Mouse (Mus musculus) kidney, embryonic 16.5 days (tissue): Measurements from ENCODE around the gene 6030468B19Rik. TPM values are rescaled to one million over a fixed set of nuclear protein-coding genes. Genes with fewer than 3 reads are reported as not detected.
A peak's percentile ranks its signal among the peaks of the same experiment; 100 is the strongest.
"Not testable (repeated sequence)": the region's sequence is repeated elsewhere in the genome, so short reads cannot be mapped to it uniquely, and the experiment has no call there.

Experiments used
- ATAC-seq: fragments of 200-750 bp; cut with Nextera tagmentation; 2 replicates; pipeline ENCODE4 v1.8.0; 2017; ENCODE audit warnings: moderate TSS enrichment; ENCODE audit not compliant: low FRiP score, low TSS enrichment
- H3K27ac ChIP-seq: fragments of 300-500 bp; sonication (generic); 2 replicates; pipeline ENCODE4 v1.5.1; 2014; ENCODE audit warnings: low read length
- H3K27me3 ChIP-seq: fragments of 300-500 bp; sonication (generic); 2 replicates; pipeline ENCODE4 v1.6.1; 2014; ENCODE audit warnings: low read length, control low read depth, mixed read lengths; ENCODE audit not compliant: insufficient read depth
- H3K36me3 ChIP-seq: fragments of 300-500 bp; sonication (generic); 2 replicates; pipeline ENCODE4 v1.6.1; 2014; ENCODE audit warnings: low read length, control low read depth, mixed read lengths; ENCODE audit not compliant: insufficient read depth
- H3K4me1 ChIP-seq: fragments of 300-500 bp; sonication (generic); 2 replicates; pipeline ENCODE4 v1.6.1; 2014; ENCODE audit warnings: low read length, control low read depth, mixed read lengths; ENCODE audit not compliant: insufficient read depth
- H3K4me2 ChIP-seq: fragments of 300-500 bp; sonication (generic); replicated peaks from 2 replicates; pipeline ENCODE4 v1.6.1; 2014; ENCODE audit warnings: low read depth, low read length
- H3K4me3 ChIP-seq: fragments of 300-500 bp; sonication (generic); 2 replicates; pipeline ENCODE4 v1.5.1; 2014; ENCODE audit warnings: mild to moderate bottlenecking, low read length
- H3K9ac ChIP-seq: fragments of 300-500 bp; sonication (generic); replicated peaks from 2 replicates; pipeline ENCODE4 v1.6.1; 2014; ENCODE audit warnings: low read length
- H3K9me3 ChIP-seq: fragments of 300-500 bp; sonication (generic); 2 replicates; pipeline ENCODE4 v1.6.1; 2016; ENCODE audit warnings: low read length, control low read depth
- WGBS: fragments of 180-500 bp; shearing (Covaris S2); extraction: QIAGEN DNeasy Blood & Tissue Kit; methylation state at CpG from one replicate; pipeline ENCODE4 v1.1.7; 2014; 5-methylcytosine and 5-hydroxymethylcytosine counted together
- polyA plus RNA-seq: library from polyadenylated mRNA; unstranded; fragments of >200 nt; fragmentation: Nextera tagmentation; extraction: Ambion mirVana; gene quantifications from 2 replicates; pipeline ENCODE4 v1.2.1, GENCODE M21; 2015

6030468B19Rik gene
- polyA plus RNA-seq, 1 experiment from 2014 or later, result 0.54 TPM

DNA sequence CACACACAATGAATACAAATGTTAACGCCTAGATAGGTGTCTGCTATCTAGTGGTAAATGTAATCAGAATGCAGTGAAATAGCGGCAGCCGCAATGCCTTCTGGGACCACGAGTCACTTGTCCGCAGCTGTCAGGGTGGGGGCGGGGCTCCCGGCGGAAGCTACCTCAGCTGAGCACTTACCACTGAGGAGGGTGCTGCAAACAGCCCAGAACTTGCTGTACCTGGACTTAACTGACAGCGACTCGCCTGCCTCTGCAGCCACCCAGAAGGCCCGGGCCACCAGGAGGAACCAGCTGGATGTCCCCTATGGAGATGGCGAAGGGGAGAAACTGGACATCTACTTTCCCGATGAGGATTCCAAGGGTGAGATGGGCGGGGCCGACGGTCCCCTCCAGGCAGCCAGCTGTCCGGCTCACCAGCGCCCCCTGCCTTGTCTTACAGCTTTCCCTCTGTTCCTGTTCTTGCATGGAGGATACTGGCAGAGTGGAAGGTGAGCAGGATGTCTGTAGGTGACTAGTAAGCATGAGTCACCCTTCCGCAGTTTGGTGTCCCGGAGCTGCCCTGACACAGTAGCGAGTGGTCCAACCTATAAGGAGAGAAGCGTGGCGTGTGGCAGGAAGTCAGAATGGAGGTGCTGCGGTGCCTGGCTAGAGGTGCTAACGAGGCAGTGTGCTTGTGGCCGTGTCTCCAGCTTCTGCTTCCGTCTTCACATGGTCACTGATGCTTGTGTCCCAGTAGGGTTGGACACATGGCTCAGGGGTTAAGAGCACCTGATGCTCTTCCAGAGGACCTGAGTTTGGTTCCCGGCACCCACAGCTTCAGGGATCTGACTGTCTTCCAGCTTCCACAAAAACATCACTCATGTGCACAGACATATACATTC, 34.9 kb downstream of the 6030468B19Rik start:
- H3K4me3 ChIP-seq, result peak overlapping the region; percentile 31
- H3K9ac ChIP-seq, result no peak overlapping the region
- 21% methylated on average over 28 of the region's 28 CpGs for WGBS
- 0 out of 2 replicates have a peak overlapping the region, but pooled peaks have one; percentile 1 for H3K27ac ChIP-seq
- H3K27me3 ChIP-seq, result no peaks in the 10 kb centered on the region
- H3K9me3 ChIP-seq, result no peaks in the 10 kb centered on the region
- no peaks in the 10 kb centered on the region for H3K36me3 ChIP-seq
- H3K4me1 ChIP-seq, result peaks cover 39% of the 10 kb centered on the region
- ATAC-seq, result 0 out of 2 replicates have a peak, but pooled peaks have one; percentile 33
- H3K4me2 ChIP-seq, result peak overlapping the region; percentile 54

DNA sequence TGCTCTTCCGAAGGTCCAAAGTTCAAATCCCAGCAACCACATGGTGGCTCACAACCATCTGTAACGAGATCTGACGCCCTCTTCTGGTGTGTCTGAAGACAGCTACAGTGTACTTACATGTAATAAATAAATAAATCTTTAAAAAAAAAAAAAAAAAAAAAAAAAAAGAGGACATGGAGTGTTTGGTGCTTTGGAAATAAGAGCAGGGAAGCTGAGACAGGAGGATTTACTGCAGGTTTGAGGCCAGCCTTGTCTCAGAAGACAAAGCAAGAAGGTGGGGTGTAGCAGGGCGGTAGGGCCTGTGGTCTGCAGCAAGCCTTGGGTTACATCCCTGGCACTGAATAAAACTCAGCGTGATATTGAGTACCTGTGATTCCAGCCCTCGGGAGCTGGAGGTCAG, 36.0 kb downstream of the 6030468B19Rik start:
- 0 out of 2 replicates have a peak overlapping the region, but pooled peaks have one; percentile 33 for H3K27ac ChIP-seq
- H3K27me3 ChIP-seq, H3K9ac ChIP-seq, H3K9me3 ChIP-seq, H3K4me2 ChIP-seq, H3K4me3 ChIP-seq, ATAC-seq, H3K36me3 ChIP-seq: not testable (repeated sequence)
- WGBS, result 88% methylated on average over 4 of the region's 6 CpGs
- H3K4me1 ChIP-seq, result peaks cover 31% of the 10 kb centered on the region

DNA sequence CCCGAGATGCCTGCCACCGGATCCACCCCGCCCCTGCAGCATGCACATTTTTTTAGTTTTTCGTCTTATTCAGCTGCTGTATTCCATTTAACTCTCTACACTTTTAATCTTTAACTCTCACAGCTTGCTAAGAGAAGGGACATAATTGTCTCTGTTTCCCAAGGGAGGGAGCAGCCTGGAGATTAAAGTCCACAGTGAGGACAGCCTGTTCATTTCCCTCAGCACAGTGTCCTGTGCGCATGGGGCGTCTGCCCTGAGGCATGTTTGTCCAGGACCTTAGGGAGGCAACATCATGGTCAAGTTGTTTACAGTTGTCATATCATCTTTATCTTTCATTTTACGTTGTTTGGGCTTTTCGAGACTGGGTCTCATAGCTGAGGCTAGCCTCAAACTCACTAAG, 36.6 kb downstream of the 6030468B19Rik start:
- H3K9me3 ChIP-seq, result no peaks in the 10 kb centered on the region

DNA sequence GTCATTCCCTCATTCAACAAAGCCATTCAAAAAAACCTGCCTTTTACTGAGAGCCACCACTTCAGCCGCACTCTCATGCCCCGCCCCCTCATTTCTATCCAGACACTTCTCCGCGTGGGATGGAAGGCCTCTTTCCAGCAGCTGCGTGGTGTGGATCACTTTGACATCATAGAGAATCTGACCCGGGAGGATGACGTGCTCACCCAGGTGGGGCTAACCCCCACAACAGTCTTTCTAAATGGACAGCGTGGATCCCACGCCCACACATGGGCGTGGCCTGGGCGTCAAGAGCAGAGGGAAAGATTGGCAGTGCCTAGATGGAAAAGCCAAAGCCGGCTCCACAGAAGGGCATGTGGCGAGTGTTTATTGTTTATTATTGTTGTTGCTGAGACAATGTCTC, 38.8 kb downstream of the 6030468B19Rik start:
- no peaks in the 10 kb centered on the region for H3K9me3 ChIP-seq
- peak overlapping the region; percentile 22; the same call in 1 of the 2 replicates for H3K4me3 ChIP-seq
- peaks cover 14% of the 10 kb centered on the region for H3K4me1 ChIP-seq
- no peaks in the 10 kb centered on the region for H3K27me3 ChIP-seq
- H3K9ac ChIP-seq, result no peak overlapping the region
- ATAC-seq, result no peak
- peak overlapping the region; percentile 47 for H3K4me2 ChIP-seq
- H3K36me3 ChIP-seq, result no peaks in the 10 kb centered on the region
- H3K27ac ChIP-seq, result no peak overlapping the region
- WGBS, result 30% methylated on average over 13 of the region's 13 CpGs

More for the DNA sequence above, 36.6 kb downstream of the 6030468B19Rik start:
- peaks cover 30% of the 10 kb centered on the region for H3K4me1 ChIP-seq
- no peak for ATAC-seq
- no peak overlapping the region for H3K9ac ChIP-seq
- H3K27me3 ChIP-seq, result no peaks in the 10 kb centered on the region
- H3K4me2 ChIP-seq, result no peak overlapping the region
- peak overlapping the region; percentile 37; the same call in 1 of the 2 replicates for H3K27ac ChIP-seq
- H3K4me3 ChIP-seq, result no peak overlapping the region
- H3K36me3 ChIP-seq, result no peaks in the 10 kb centered on the region
- WGBS, result 86% methylated on average over 8 of the region's 8 CpGs

DNA sequence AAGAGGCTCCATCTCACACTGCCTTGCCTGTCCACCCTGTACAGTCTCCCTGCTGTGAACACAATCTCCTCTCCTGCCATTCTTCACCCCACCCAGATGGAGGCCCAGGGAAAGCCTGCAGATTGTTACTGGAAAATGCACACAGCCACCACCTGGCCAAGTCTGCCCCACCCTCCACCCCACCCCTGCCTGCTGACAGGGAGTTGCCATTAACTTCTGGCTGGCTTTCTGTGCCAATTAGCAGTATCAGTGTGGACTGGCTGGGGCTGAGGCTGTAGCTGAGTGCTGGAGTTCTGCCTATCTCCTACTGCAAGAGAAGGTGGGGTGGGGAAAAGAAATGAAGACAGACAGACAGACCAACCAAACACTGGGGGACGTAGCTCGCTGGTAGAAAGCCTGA, 41.1 kb downstream of the 6030468B19Rik start:
- 56% methylated on average over 2 of the region's 2 CpGs for WGBS
- no peak for ATAC-seq
- H3K4me2 ChIP-seq, result no peak overlapping the region
- H3K27ac ChIP-seq, result no peak overlapping the region
- no peaks in the 10 kb centered on the region for H3K27me3 ChIP-seq
- H3K36me3 ChIP-seq, result no peaks in the 10 kb centered on the region
- H3K9me3 ChIP-seq, result no peaks in the 10 kb centered on the region
- no peak overlapping the region for H3K9ac ChIP-seq
- no peak overlapping the region for H3K4me3 ChIP-seq
- peaks cover 9% of the 10 kb centered on the region for H3K4me1 ChIP-seq

DNA sequence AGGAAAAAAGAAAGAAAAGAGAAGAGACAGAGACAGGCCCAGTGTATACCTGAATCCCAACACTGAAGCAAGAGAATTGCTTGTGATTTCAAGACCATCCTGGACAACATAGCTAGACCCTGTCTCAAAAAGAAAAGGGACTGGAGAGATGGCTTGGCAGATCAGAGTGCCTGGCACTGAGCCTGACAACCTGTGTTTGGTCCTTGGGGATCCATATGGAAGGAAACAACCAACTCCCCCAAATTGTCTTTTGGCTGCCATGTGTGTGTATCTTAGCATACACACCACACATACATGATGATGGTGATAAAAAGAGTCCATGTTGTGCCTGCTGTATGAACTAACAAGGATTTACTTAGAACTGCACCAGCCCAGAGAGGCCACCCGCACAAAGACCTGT, 41.6 kb downstream of the 6030468B19Rik start:
- H3K4me2 ChIP-seq, result no peak overlapping the region
- no peak for ATAC-seq
- H3K27me3 ChIP-seq, result no peaks in the 10 kb centered on the region
- WGBS, result 84% methylated on average over 1 of the region's 1 CpGs
- no peak overlapping the region for H3K4me3 ChIP-seq
- no peak overlapping the region for H3K27ac ChIP-seq
- H3K36me3 ChIP-seq, result no peaks in the 10 kb centered on the region
- H3K9ac ChIP-seq, result no peak overlapping the region
- H3K9me3 ChIP-seq, result no peaks in the 10 kb centered on the region
- H3K4me1 ChIP-seq, result peaks cover 9% of the 10 kb centered on the region

DNA sequence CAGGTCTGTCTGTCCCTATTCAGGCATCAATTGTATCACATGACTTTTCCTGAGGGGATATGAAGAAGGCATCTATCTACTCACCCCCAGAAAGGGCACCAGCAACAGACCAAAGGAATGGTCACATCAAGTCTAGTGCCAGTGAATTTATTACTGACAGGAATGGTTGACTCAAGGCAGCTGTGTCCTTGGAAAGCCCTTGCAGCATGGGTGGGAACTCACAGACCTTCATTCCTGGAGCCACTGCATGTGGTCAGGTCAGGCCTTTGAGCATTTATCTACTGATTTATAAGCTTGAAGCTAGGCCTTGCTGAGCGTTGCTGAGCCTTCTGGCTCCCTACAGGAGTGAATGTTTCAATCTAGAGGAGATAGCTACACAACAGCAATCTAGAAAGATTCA, 43.5 kb downstream of the 6030468B19Rik start:
- H3K9ac ChIP-seq, result no peak overlapping the region
- H3K27me3 ChIP-seq, result no peaks in the 10 kb centered on the region
- no peak overlapping the region for H3K27ac ChIP-seq
- whole genome bisulfite sequencing, result 27% methylated on average over 1 of the region's 1 CpGs
- no peak overlapping the region for H3K4me3 ChIP-seq
- H3K4me2 ChIP-seq, result no peak overlapping the region
- H3K9me3 ChIP-seq, result no peaks in the 10 kb centered on the region
- no peak for ATAC-seq
- H3K4me1 ChIP-seq, result peaks cover 14% of the 10 kb centered on the region
- no peaks in the 10 kb centered on the region for H3K36me3 ChIP-seq

DNA sequence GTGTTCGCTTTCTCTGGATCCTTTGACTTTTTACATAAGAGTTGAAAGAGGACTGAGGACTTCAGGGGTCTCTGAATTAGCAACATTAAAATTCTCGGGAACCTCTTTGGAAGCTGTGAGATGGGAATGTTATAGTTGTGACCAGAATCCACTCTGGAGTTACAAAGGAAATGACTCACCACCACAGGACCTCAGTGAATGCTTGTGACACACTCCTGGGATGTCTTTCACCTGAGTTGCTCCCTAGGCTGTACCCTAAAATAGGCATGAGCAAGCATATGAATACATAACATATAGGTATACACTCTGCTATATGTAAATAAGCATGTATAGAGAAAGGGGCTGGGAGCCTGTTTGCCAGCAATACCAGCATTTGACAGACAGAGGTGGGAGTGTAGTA, 46.0 kb downstream of the 6030468B19Rik start:
- Histone ChIP-seq H3K4me1 (peaks cover 21% of the 10 kb centered on the region), H3K27ac (no peak overlapping the region), H3K9ac (no peak overlapping the region), H3K4me2 (no peak overlapping the region), H3K27me3 (no peaks in the 10 kb centered on the region), H3K36me3 (no peaks in the 10 kb centered on the region), H3K9me3 (no peaks in the 10 kb centered on the region), H3K4me3 (no peak overlapping the region)
- 85% methylated on average over 2 of the region's 2 CpGs for WGBS
- ATAC-seq, result no peak

DNA sequence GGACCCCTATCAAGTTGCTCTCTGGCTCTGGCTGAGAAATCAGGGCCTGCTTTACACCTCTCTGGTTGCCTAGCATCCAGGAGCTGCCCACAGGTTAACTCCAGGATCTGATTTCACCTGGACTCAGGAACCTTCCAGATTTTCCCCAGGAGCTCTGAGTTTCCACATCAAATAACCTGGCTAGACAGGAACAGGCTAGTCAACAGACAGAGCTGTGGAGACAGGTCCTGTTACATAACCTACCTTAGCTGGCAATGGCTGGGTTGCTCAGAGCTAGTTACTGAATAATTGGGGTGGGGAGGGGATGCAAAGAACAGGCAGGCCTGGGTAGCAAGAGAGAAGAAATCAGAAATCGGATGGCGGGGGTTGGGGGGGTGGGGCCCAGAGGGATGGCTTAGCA, 47.5 kb downstream of the 6030468B19Rik start:
- peaks cover 23% of the 10 kb centered on the region for H3K4me1 ChIP-seq
- no peaks in the 10 kb centered on the region for H3K9me3 ChIP-seq
- H3K4me3 ChIP-seq, result no peak overlapping the region
- WGBS, result 54% methylated on average over 2 of the region's 2 CpGs
- H3K27me3 ChIP-seq, result no peaks in the 10 kb centered on the region
- no peaks in the 10 kb centered on the region for H3K36me3 ChIP-seq
- H3K27ac ChIP-seq, result peak overlapping the region; percentile 83
- no peak overlapping the region for H3K4me2 ChIP-seq
- no peak overlapping the region for H3K9ac ChIP-seq
- 0 out of 2 replicates have a peak, but pooled peaks have one; percentile 29 for ATAC-seq

DNA sequence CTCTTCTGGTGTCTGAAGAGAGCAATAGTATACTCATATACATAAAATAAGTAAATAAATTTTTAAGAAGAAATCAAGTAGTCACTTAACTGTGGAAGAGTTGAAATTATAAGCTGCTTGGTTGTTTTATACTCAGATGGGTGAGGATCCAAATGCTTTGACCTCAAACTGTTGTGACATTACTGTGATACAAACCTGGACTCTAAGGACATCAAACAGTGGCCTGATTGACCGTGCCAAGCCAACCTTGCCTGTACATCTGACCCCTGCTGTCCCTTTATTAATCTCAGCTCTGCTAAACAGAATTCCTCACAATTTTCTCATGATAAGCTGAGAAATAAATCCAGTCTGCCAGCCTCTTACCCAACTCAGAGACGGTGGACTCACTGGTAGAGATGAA, 48.2 kb downstream of the 6030468B19Rik start:
- Histone ChIP-seq H3K27ac (0 out of 2 replicates have a peak overlapping the region, but pooled peaks have one; percentile 13), H3K9ac (no peak overlapping the region), H3K9me3 (no peaks in the 10 kb centered on the region), H3K4me1 (peaks cover 29% of the 10 kb centered on the region), H3K36me3 (no peaks in the 10 kb centered on the region), H3K4me2 (no peak overlapping the region), H3K4me3 (no peak overlapping the region), H3K27me3 (no peaks in the 10 kb centered on the region)
- 85% methylated on average over 2 of the region's 2 CpGs for WGBS
- no peak for ATAC-seq
